Mouse (Mus musculus): ENCODE results near the gene Scarb1. TPM values are rescaled to one million over a fixed set of nuclear protein-coding genes. Genes with fewer than 3 reads are reported as not detected.

The Scarb1 gene
- total RNA-seq, 2 experiments from 2014 or later = 22.0 to 28.0 TPM

GRCm38 (mm10) chr5:125315110-125315509 lies 25.8 kb downstream of the Scarb1 start:
- no peak for DNase-seq (ENCODE audit: low spot score in 2 of 2)
- intact Hi-C loops (cut with DNase I) = no loop called here

DNA sequence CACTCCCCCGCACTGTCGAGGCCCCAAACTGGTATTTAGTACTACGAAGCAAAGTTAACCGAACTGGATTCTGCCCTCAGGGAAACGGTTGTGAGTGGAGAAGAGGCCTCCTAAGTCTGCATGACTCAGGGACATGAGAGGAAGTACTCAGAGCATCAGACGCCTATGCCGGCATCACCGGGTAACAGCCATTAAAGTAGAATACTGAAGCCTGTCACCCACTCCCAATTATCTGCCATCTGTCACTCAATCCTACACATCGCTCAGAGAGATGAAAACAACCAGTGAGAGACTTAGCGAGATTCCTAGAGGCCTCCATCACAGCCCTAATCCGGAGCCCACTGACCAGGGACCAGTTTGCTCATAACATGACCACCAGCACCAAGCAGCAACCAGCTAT lies 26.9 kb downstream of the Scarb1 start:
- intact Hi-C loops (cut with DNase I) = no loop called here
- no peak for DNase-seq (ENCODE audit: low spot score in 2 of 2)

DNA sequence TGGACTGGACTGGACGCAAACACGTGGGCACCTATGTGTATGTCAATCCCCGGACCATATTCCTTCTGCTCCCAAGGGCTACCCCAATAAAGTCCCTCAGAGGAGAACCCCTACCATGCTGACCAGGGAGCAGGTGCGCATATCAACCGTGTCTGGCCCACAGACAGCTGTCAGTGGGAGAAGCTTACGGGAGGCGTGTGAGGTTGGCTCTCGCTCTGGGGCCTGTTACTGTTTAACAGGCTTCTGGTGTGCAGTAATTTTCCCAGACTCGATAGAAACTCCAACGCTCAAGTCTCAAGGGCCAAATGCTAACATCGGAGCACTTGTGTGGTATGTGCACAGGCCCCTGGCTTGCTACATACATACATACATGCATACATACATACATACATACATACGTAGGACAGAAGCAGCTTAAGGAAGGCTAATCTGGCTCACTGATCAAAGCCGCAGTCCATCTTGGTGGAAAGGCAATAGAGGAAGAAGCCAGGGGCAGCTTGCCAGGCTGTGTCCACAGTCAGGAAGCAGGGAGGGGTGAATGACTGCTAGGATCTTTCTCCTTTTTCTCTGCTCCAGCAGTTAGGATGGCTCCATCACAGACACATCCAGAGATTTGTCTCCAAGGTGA lies 27.8 kb downstream of the Scarb1 start:
- DNase-seq (ENCODE audit: low spot score in 2 of 2) = no peak
- intact Hi-C loops (cut with DNase I) = no loop called here

- intact Hi-C loops (cut with DNase I) = no loop called here
Measured at GRCm38 (mm10) chr5:125310986-125311385, 29.9 kb downstream of the Scarb1 start.

DNA sequence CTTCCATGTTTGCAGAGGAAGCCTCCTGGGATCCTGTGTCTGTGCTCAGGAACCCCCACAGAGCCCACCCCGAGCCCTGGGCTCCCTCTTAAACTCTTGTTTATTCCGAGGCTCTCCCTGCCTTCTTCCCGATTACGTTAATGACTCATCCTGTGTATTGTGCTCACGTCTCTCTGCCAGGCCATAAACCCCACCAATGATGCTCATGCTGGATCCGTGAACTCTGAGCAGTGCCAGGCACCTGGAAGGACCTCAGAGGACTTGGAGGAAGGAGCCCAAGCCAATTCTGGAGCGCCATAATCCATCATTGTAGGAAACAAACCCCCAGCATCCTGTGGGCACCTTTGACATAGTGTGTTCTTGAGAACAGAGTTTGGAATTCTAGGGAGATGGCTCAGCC lies 31.7 kb downstream of the Scarb1 start:
- intact Hi-C loops (cut with DNase I) = no loop called here
- DNase-seq (ENCODE audit: low spot score in 2 of 2) = no peak

More at GRCm38 (mm10) chr5:125310986-125311385, 29.9 kb downstream of the Scarb1 start:
- DNase-seq (ENCODE audit: low spot score in 2 of 2) = no peak

GRCm38 (mm10) chr5:125306824-125307223 lies 34.1 kb downstream of the Scarb1 start:
- no peak for DNase-seq (ENCODE audit: low spot score in 2 of 2)
- intact Hi-C loops (cut with DNase I) = no loop called here

GRCm38 (mm10) chr5:125306372-125306771 lies 34.5 kb downstream of the Scarb1 start:
- no peak for DNase-seq (ENCODE audit: low spot score in 2 of 2)
- intact Hi-C loops (cut with DNase I) = no loop called here

- intact Hi-C loops (cut with DNase I) = no loop called here
- DNase-seq (ENCODE audit: low spot score in 2 of 2) = no peak
Measured at GRCm38 (mm10) chr5:125305229-125306081, 35.4 kb downstream of the Scarb1 start.

DNA sequence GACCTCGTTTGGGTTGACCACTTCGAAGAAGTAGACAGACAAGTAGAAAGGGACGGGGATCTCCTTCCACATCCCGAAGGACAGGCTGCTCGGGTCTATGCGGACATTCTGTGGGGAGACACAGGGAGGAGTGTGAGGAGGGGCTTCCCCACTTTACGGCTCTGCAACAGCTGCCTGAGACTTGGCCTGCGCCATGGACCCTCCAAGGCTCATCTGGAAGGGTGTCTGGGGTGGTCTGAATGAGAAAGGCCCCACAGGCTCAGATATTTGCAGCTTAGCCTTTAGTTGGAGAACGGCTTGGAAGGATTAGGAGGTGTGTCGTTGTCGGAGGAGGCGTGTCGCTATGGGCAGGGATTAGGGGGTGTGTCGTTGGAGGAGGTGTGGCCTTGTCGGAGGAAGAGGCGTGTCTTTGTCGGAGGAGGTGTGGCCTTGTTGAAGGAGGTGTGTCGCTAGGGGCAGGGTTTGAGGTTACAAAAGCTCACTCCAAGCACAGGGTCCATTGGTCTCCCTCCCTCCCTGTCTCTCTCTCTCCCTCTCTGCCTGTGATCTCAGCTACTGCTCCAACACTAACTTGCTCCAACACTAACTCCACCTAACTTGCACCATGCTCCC lies 36.5 kb downstream of the Scarb1 start:
- intact Hi-C loops (cut with DNase I) = no loop called here
- DNase-seq (ENCODE audit: low spot score in 2 of 2) = no peak

DNA sequence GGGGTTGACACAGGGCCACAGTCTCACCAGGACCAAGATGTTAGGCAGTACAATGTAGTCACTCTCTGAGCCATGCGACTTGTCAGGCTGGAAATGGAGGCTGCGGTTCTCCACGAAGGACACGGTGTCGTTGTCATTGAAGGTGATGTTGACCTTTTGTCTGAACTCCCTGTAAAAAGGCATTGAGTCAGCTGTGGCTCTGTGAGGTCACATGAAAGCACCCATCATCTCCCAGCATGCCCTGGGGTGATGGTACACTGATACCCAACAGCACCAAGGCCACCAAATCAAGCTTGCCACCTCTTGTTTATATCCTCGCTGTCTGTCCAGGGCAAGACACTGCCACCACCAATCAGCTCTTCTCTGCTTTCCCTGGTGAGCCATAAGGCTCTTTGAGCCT lies 37.8 kb downstream of the Scarb1 start:
- no peak for DNase-seq (ENCODE audit: low spot score in 2 of 2)
- intact Hi-C loops (cut with DNase I) = no loop called here

- intact Hi-C loops (cut with DNase I) = no loop called here
Measured at GRCm38 (mm10) chr5:125298234-125298633, 42.7 kb downstream of the Scarb1 start.

DNA sequence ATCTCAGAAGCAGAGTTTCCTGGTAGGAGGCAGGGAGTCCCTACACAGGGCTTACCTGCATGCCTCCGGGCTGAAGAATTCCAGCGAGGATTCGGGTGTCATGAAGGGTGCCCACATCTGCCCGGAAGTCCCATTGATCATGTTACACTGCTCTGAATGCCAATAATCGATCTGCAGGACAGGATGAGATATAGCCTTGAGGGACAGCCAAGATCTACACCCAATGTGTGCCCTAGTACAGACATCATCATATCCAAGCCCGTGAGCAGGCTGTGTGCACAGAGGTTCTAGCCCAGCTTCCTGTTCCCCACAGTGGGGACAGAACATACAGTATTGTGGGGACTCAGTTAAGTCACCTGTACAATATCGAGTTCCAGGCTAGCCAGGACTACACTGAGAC lies 43.7 kb downstream of the Scarb1 start:
- intact Hi-C loops (cut with DNase I) = no loop called here

More at GRCm38 (mm10) chr5:125298234-125298633, 42.7 kb downstream of the Scarb1 start:
- DNase-seq (ENCODE audit: low spot score in 2 of 2) = no peak

DNA sequence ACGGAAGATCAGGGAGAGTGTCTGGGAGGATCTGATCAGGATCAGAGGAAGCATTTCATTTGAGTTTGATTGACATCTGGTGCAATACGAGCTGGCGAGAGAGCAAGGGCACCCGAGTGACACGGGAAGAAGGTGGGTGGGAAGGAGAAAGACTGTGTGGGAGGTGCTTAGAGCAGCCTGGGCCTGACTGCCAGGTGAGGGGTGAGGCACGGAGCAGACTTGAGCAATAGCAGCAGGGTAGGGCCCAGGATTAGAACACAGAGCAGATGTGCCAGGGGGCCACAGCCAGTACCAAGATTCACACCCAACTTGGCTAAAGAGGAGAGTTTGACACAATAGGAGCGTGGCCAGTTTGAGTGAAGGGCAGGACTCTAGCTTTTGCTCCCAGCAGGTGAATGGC lies 47.9 kb downstream of the Scarb1 start:
- DNase-seq (ENCODE audit: low spot score in 2 of 2) = no peak
- intact Hi-C loops (cut with DNase I) = no loop called here

More for the DNA sequence above, 43.7 kb downstream of the Scarb1 start:
- no peak for DNase-seq (ENCODE audit: low spot score in 2 of 2)

- no peak for DNase-seq (ENCODE audit: low spot score in 2 of 2)
- intact Hi-C loops (cut with DNase I) = no loop called here
Measured at GRCm38 (mm10) chr5:125291895-125292294, 49.0 kb downstream of the Scarb1 start.

GRCm38 (mm10) chr5:125291387-125291786 lies 49.5 kb downstream of the Scarb1 start:
- intact Hi-C loops (cut with DNase I) = no loop called here
- DNase-seq (ENCODE audit: low spot score in 2 of 2) = no peak

DNA sequence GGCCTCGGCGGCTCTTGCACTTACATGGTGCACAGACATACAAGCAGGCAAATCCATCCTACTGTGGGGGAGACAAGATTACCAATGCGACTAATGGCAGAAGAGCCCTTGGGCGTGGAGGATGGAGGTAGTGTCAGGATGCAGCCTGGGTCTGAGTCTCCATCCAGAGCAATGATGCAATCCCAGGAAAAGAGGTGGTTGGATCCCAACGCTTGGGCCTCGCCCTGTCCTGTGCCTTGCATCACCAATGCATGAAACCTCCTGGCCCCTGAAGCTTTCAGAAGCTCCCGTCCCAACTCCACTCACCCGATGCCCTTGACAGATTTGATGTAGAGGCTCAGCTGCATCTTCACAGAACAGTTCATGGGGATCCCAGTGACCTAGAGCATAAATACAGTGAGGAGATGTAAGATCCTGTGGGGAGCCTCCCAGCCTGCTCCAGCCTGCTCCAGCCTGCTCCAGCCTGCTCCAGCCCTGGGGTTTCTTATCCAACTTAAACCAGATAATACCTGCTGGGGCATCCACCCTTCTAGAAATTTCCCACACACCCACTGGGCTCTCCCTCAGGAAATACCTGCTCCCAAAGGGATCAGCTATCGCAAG lies 53.7 kb downstream of the Scarb1 start:
- intact Hi-C loops (cut with DNase I) = no loop called here
- DNase-seq (ENCODE audit: low spot score in 2 of 2) = no peak

DNA sequence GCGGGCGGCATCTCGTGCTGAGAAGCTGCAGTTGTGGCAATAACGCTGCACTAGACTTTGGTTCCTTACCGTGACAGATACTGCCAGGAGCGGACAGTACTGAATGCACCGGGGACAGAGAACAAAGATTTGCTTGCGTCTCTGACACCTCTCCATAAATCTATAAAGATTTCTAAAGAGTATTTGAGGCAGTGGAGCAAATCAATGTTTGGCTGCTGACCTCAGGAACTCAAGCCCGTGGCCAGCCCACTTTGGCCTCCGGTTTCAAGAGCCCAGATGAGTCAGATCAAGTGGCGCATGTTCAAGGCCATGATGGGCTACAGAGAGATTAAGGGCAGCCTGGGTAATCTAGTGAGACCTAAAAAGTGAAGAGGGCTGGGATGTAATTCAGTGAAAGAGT lies 54.8 kb downstream of the Scarb1 start:
- intact Hi-C loops (cut with DNase I) = no loop called here
- no peak for DNase-seq (ENCODE audit: low spot score in 2 of 2)

DNA sequence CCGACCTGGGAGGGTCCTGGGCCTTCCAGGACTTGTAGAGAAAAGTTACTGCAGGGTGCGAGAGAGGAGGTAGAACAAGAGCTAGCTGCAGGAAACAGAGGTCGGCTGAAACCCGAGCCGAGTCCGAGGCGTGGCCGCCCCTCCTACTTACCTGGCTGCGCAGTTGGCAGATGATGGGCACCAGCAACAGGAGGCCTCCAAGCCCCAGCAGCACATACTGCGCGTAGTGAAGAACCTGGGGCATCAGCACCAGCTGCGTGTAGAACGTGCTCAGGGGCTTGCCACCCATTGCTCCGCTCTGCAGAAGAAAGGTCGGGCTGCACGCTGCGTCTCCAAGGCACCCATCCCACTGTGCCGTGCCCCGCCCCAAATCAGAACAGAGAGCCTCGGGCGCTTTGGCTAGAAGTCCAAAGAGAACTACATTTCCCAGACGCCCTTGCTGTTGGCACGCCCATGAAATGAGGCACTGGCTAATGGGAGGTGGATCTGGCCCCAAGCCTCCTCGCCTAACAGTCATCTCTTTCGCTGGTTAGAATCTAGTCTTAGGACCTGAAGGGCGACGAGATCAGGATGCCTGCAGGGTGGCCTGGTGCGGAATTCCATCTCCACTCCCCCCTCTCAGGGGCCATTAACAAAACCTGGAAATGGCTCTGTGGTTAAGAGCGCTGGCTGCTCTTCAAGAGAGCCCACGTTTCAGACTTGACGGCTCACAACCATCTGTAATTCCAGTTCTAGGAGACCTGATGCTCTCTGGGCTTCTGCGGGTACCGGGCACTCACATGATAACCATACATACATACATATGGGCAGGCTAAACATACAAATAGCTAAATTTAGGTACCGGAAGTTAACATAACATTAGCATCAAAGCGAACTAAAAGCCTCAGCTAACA lies 56.9 kb downstream of the Scarb1 start:
- intact Hi-C loops (cut with DNase I) = no loop called here
- peak; percentile 56 to 61 for DNase-seq (ENCODE audit: low spot score in 2 of 2)

- DNase-seq (ENCODE audit: low spot score in 2 of 2) = no peak
- intact Hi-C loops (cut with DNase I) = no loop called here
Measured at GRCm38 (mm10) chr5:125279216-125279615, 61.7 kb downstream of the Scarb1 start.

Measured in left cerebral cortex, postnatal 36 days (tissue).